Mouse (Mus musculus) spleen, adult 18-20 months (tissue): ENCODE data around the gene Nav3.

Experiments used
- DNase-seq, 2 experiments: peaks; one replicate each; pipeline ENCODE4 v3.0.0; 2022; ENCODE audit warnings: mixed read lengths in 2 of 2

Nav3 gene

GRCm38 (mm10) chr10:109651516-109651915 lies 804.5 kb downstream of the Nav3 start:
- DNase-seq, result no peak

GRCm38 (mm10) chr10:109643598-109643997 lies 812.4 kb downstream of the Nav3 start:
- DNase-seq, result no peak

- DNase-seq, result no peak
Measured at GRCm38 (mm10) chr10:109641806-109642205, 814.2 kb downstream of the Nav3 start.

GRCm38 (mm10) chr10:109637702-109638101 lies 818.3 kb downstream of the Nav3 start:
- DNase-seq, result no peak
